Mouse (Mus musculus) testis, adult 2 months (tissue): ENCODE data around the gene Mtif3. TPM values are rescaled to one million over a fixed set of nuclear protein-coding genes. Genes with fewer than 3 reads are reported as not detected.

Experiments
- H3K27ac ChIP-seq: fragments of 200-500 bp; 2 replicates; pipeline ENCODE4 v1.5.1; 2012; ENCODE audit warnings: low read depth, low read length; ENCODE audit not compliant: control insufficient read depth, insufficient read depth
- H3K27me3 ChIP-seq: fragments of 200-500 bp; 2 replicates; pipeline ENCODE4 v1.6.1; 2012; ENCODE audit warnings: mild to moderate bottlenecking, low read length, moderate library complexity; ENCODE audit not compliant: control insufficient read depth, insufficient read depth
- H3K36me3 ChIP-seq: fragments of 200-500 bp; 2 replicates; pipeline ENCODE4 v1.6.1; 2012; ENCODE audit warnings: mild to moderate bottlenecking, low read length; ENCODE audit not compliant: control insufficient read depth, insufficient read depth
- H3K4me1 ChIP-seq: fragments of 200-500 bp; 2 replicates; pipeline ENCODE4 v1.6.1; 2012; ENCODE audit warnings: low read length; ENCODE audit not compliant: control insufficient read depth, insufficient read depth
- H3K4me3 ChIP-seq: fragments of 200-500 bp; 2 replicates; pipeline ENCODE4 v1.5.1; 2012; ENCODE audit warnings: low read depth, mild to moderate bottlenecking, low read length, moderate library complexity, mixed read lengths; ENCODE audit not compliant: control insufficient read depth
- CTCF ChIP-seq: fragments of 200-500 bp; IDR thresholded peaks from 2 replicates; pipeline ENCODE4 v1.5.1; 2012; ENCODE audit warnings: low read depth, mild to moderate bottlenecking, inconsistent platforms, low read length, moderate library complexity; ENCODE audit not compliant: control insufficient read depth, insufficient read depth, insufficient replicate concordance
- POLR2A ChIP-seq: fragments of 200-500 bp; IDR thresholded peaks from 2 replicates; pipeline ENCODE4 v1.6.1; 2012; ENCODE audit warnings: low read depth, mild to moderate bottlenecking, inconsistent platforms, low read length, moderate library complexity; ENCODE audit not compliant: control insufficient read depth
- polyA plus RNA-seq: library from polyadenylated mRNA; depleted of rRNA; stranded (reverse); fragments of >200 nt; gene quantifications from 2 replicates; pipeline ENCODE4 v1.2.3, GENCODE M21; 2012

Mtif3 gene
- polyA plus RNA-seq, 1 experiment: 10.3 TPM

- H3K27me3 ChIP-seq: no peaks in the 10 kb centered on the region
- no peak for TF ChIP-seq POLR2A
- peak; percentile 81; the same call in 1 of the 2 replicates for TF ChIP-seq CTCF
- H3K36me3 ChIP-seq: no peaks in the 10 kb centered on the region
- H3K27ac ChIP-seq: no peak overlapping the region
- H3K4me3 ChIP-seq: peak overlapping the region; percentile 41; the same call in 1 of the 2 replicates
- peaks cover 8% of the 10 kb centered on the region for H3K4me1 ChIP-seq
Measured at GRCm38 (mm10) chr5:146939109-146939796, 24.3 kb downstream of the Mtif3 start.

- H3K27me3 ChIP-seq: no peaks in the 10 kb centered on the region
- H3K27ac ChIP-seq: no peak overlapping the region
- H3K4me3 ChIP-seq: peak overlapping the region; percentile 36; the same call in 1 of the 2 replicates
- no peaks in the 10 kb centered on the region for H3K36me3 ChIP-seq
- peaks cover 8% of the 10 kb centered on the region for H3K4me1 ChIP-seq
- TF ChIP-seq POLR2A: no peak
- TF ChIP-seq CTCF: no peak
Measured at GRCm38 (mm10) chr5:146937541-146938503, 25.8 kb downstream of the Mtif3 start.

GRCm38 (mm10) chr5:146933466-146933865, 30.1 kb downstream of the Mtif3 start:
- no peak for TF ChIP-seq CTCF
- no peak for TF ChIP-seq POLR2A
- peaks cover 3% of the 10 kb centered on the region for H3K4me1 ChIP-seq
- no peaks in the 10 kb centered on the region for H3K36me3 ChIP-seq
- no peak overlapping the region for H3K27ac ChIP-seq
- H3K4me3 ChIP-seq: no peak overlapping the region
- H3K27me3 ChIP-seq: no peaks in the 10 kb centered on the region

GRCm38 (mm10) chr5:146931904-146932553, 31.6 kb downstream of the Mtif3 start:
- no peaks in the 10 kb centered on the region; the same call in 1 of the 2 replicates for H3K4me1 ChIP-seq
- no peak overlapping the region for H3K27ac ChIP-seq
- H3K4me3 ChIP-seq: no peak overlapping the region
- H3K27me3 ChIP-seq: no peaks in the 10 kb centered on the region
- TF ChIP-seq CTCF (no peak), POLR2A (no peak)
- no peaks in the 10 kb centered on the region for H3K36me3 ChIP-seq

GRCm38 (mm10) chr5:146931422-146931821, 32.2 kb downstream of the Mtif3 start:
- no peaks in the 10 kb centered on the region; the same call in 1 of the 2 replicates for H3K4me1 ChIP-seq
- no peaks in the 10 kb centered on the region for H3K36me3 ChIP-seq
- TF ChIP-seq CTCF (no peak), POLR2A (no peak)
- no peak overlapping the region for H3K27ac ChIP-seq
- no peaks in the 10 kb centered on the region for H3K27me3 ChIP-seq
- H3K4me3 ChIP-seq: no peak overlapping the region

- Histone ChIP-seq H3K36me3 (no peaks in the 10 kb centered on the region), H3K27me3 (no peaks in the 10 kb centered on the region), H3K4me3 (no peak overlapping the region), H3K4me1 (no peaks in the 10 kb centered on the region), H3K27ac (no peak overlapping the region)
- no peak for TF ChIP-seq POLR2A
- no peak for TF ChIP-seq CTCF
Measured at GRCm38 (mm10) chr5:146926673-146927072, 36.9 kb downstream of the Mtif3 start.

- TF ChIP-seq POLR2A (no peak), CTCF (no peak)
- Histone ChIP-seq H3K27me3 (no peaks in the 10 kb centered on the region), H3K27ac (no peak overlapping the region), H3K4me3 (no peak overlapping the region), H3K36me3 (no peaks in the 10 kb centered on the region), H3K4me1 (no peaks in the 10 kb centered on the region; the same call in 1 of the 2 replicates)
Measured at GRCm38 (mm10) chr5:146923547-146923946, 40.1 kb downstream of the Mtif3 start.
